Mouse (Mus musculus) forebrain, embryonic 16.5 days (tissue): ENCODE results near the gene Txnip. TPM values are rescaled to one million over a fixed set of nuclear protein-coding genes. Genes with fewer than 3 reads are reported as not detected.
"Not testable (repeated sequence)": the region's sequence is repeated elsewhere in the genome, so short reads cannot be mapped to it uniquely, and the experiment has no call there.

Experiments
- ATAC-seq: fragments of 200-750 bp; cut with Nextera tagmentation; 2 replicates; pipeline ENCODE4 v1.8.0; 2017; ENCODE audit warnings: mild to moderate bottlenecking, moderate library complexity
- H3K27ac ChIP-seq: fragments of 300-500 bp; sonication (generic); 2 replicates; pipeline ENCODE4 v1.5.1; 2014; ENCODE audit warnings: low read length, control low read depth
- H3K27me3 ChIP-seq: fragments of 300-500 bp; sonication (generic); replicated peaks from 2 replicates; pipeline ENCODE4 v1.6.1; 2014; ENCODE audit warnings: low read length; ENCODE audit not compliant: control insufficient read depth, insufficient read depth
- H3K36me3 ChIP-seq: fragments of 300-500 bp; sonication (generic); 2 replicates; pipeline ENCODE4 v1.6.1; 2014; ENCODE audit not compliant: control insufficient read depth, insufficient read depth
- H3K4me1 ChIP-seq: fragments of 300-500 bp; sonication (generic); replicated peaks from 2 replicates; pipeline ENCODE4 v1.6.1; 2014; ENCODE audit warnings: low read length; ENCODE audit not compliant: control insufficient read depth, insufficient read depth
- H3K4me2 ChIP-seq: fragments of 300-500 bp; sonication (generic); 2 replicates; pipeline ENCODE4 v1.6.1; 2014; ENCODE audit warnings: mild to moderate bottlenecking, low read length, control low read depth
- H3K4me3 ChIP-seq: fragments of 300-500 bp; sonication (generic); replicated peaks from 2 replicates; pipeline ENCODE4 v1.5.1; 2014; ENCODE audit warnings: mild to moderate bottlenecking, low read length, control low read depth
- H3K9ac ChIP-seq: fragments of 300-500 bp; sonication (generic); replicated peaks from 2 replicates; pipeline ENCODE4 v1.6.1; 2014; ENCODE audit warnings: low read depth, low read length, control low read depth
- H3K9me3 ChIP-seq: fragments of 300-500 bp; sonication (generic); 2 replicates; pipeline ENCODE4 v1.6.1; 2016; ENCODE audit warnings: low read length; ENCODE audit not compliant: control insufficient read depth
- WGBS: fragments of 180-500 bp; shearing (Covaris S2); extraction: QIAGEN DNeasy Blood & Tissue Kit; methylation state at CpG from one replicate; pipeline ENCODE4 v1.1.7; 2014; 5-methylcytosine and 5-hydroxymethylcytosine counted together
- polyA plus RNA-seq: library from polyadenylated mRNA; unstranded; fragments of >200 nt; fragmentation: Nextera tagmentation; extraction: Ambion mirVana; gene quantifications from 2 replicates; pipeline ENCODE4 v1.2.1, GENCODE M21; 2015

The Txnip gene
- 63.4 and 75.9 TPM in 2 replicates for polyA plus RNA-seq

- H3K4me3 ChIP-seq = peak within 1 kb of the TSS; percentile 85
- H3K9ac ChIP-seq = peak within 1 kb of the TSS; percentile 68
- under 1% methylated on average over 26 of the region's 26 CpGs for WGBS
- H3K4me2 ChIP-seq = peak within 1 kb of the TSS; percentile 77
- H3K9me3 ChIP-seq = no peaks in the 10 kb centered on the region
- H3K27ac ChIP-seq = peak within 1 kb of the TSS; percentile 81
- H3K4me1 ChIP-seq = peaks cover 48% of the 10 kb centered on the region
- no peaks in the 10 kb centered on the region for H3K27me3 ChIP-seq
- ATAC-seq = peak; percentile 99
- H3K36me3 ChIP-seq = peaks cover 12% of the 10 kb centered on the region
Observed at GRCm38 (mm10) chr3:96557694-96558093, at the start of gene Txnip. TSS of gene Txnip (plus strand) at chr3:96557957.

- not testable (repeated sequence) for H3K4me2 ChIP-seq, H3K9me3 ChIP-seq, H3K36me3 ChIP-seq, ATAC-seq, H3K4me1 ChIP-seq, H3K27ac ChIP-seq, H3K9ac ChIP-seq, H3K4me3 ChIP-seq, H3K27me3 ChIP-seq
- 88% methylated on average over 7 of the region's 9 CpGs for WGBS
Observed at GRCm38 (mm10) chr3:96507966-96508365, 49.8 kb upstream of the Txnip start.

GRCm38 (mm10) chr3:96520171-96520570 is 37.6 kb upstream of the Txnip start:
- ATAC-seq = no peak
- H3K9me3 ChIP-seq = no peaks in the 10 kb centered on the region
- H3K27ac ChIP-seq = no peak overlapping the region
- no peak overlapping the region for H3K4me3 ChIP-seq
- WGBS = 55% methylated on average over 5 of the region's 5 CpGs
- no peaks in the 10 kb centered on the region for H3K27me3 ChIP-seq
- H3K4me2 ChIP-seq = no peak overlapping the region
- no peaks in the 10 kb centered on the region for H3K4me1 ChIP-seq
- no peaks in the 10 kb centered on the region for H3K36me3 ChIP-seq
- H3K9ac ChIP-seq = no peak overlapping the region

GRCm38 (mm10) chr3:96522149-96522548 is 35.6 kb upstream of the Txnip start:
- H3K4me3 ChIP-seq = no peak overlapping the region
- H3K4me2 ChIP-seq = no peak overlapping the region
- peaks cover 5% of the 10 kb centered on the region for H3K4me1 ChIP-seq
- no peaks in the 10 kb centered on the region for H3K9me3 ChIP-seq
- H3K27ac ChIP-seq = no peak overlapping the region
- 63% methylated on average over 4 of the region's 4 CpGs for WGBS
- no peak for ATAC-seq
- H3K36me3 ChIP-seq = no peaks in the 10 kb centered on the region
- peaks cover 3% of the 10 kb centered on the region for H3K27me3 ChIP-seq
- no peak overlapping the region for H3K9ac ChIP-seq

GRCm38 (mm10) chr3:96524028-96524810 is 33.5 kb upstream of the Txnip start:
- 69% methylated on average over 12 of the region's 12 CpGs for WGBS
- H3K27me3 ChIP-seq = peaks cover 16% of the 10 kb centered on the region

GRCm38 (mm10) chr3:96524914-96525313 is 32.8 kb upstream of the Txnip start, which contains the start of gene Hfe2:
TSS of gene Hfe2 (plus strand) at chr3:96525172.
- 85% methylated on average over 4 of the region's 4 CpGs for WGBS
- Histone ChIP-seq H3K9me3 (no peaks in the 10 kb centered on the region), H3K27ac (no peak within 1 kb of the TSS), H3K4me1 (peaks cover 8% of the 10 kb centered on the region), H3K9ac (no peak within 1 kb of the TSS), H3K36me3 (no peaks in the 10 kb centered on the region), H3K4me3 (no peak within 1 kb of the TSS), H3K27me3 (peaks cover 16% of the 10 kb centered on the region), H3K4me2 (no peak within 1 kb of the TSS)
- no peak for ATAC-seq

More at GRCm38 (mm10) chr3:96524028-96524810, 33.5 kb upstream of the Txnip start:
- Histone ChIP-seq H3K36me3 (no peaks in the 10 kb centered on the region), H3K4me1 (peaks cover 8% of the 10 kb centered on the region), H3K9ac (no peak overlapping the region), H3K9me3 (no peaks in the 10 kb centered on the region), H3K4me2 (no peak overlapping the region), H3K4me3 (no peak overlapping the region), H3K27ac (no peak overlapping the region)
- no peak for ATAC-seq

- no peaks in the 10 kb centered on the region for H3K36me3 ChIP-seq
- WGBS = 65% methylated on average over 11 of the region's 11 CpGs
- no peak overlapping the region for H3K4me2 ChIP-seq
- H3K9me3 ChIP-seq = no peaks in the 10 kb centered on the region
- ATAC-seq = no peak
- peaks cover 16% of the 10 kb centered on the region for H3K27me3 ChIP-seq
- H3K9ac ChIP-seq = no peak overlapping the region
- H3K4me3 ChIP-seq = peak overlapping the region; percentile 47; the same call in 1 of the 2 replicates
- H3K27ac ChIP-seq = no peak overlapping the region
- H3K4me1 ChIP-seq = peaks cover 8% of the 10 kb centered on the region
Observed at GRCm38 (mm10) chr3:96526013-96526762, 31.6 kb upstream of the Txnip start.

GRCm38 (mm10) chr3:96526864-96527542 is 30.8 kb upstream of the Txnip start:
- H3K4me3 ChIP-seq = peak overlapping the region; percentile 47
- peak overlapping the region; percentile 52 for H3K9ac ChIP-seq
- peaks cover 16% of the 10 kb centered on the region for H3K27me3 ChIP-seq
- ATAC-seq = no peak
- H3K9me3 ChIP-seq = no peaks in the 10 kb centered on the region
- H3K27ac ChIP-seq = no peak overlapping the region
- H3K36me3 ChIP-seq = no peaks in the 10 kb centered on the region
- peaks cover 8% of the 10 kb centered on the region for H3K4me1 ChIP-seq
- H3K4me2 ChIP-seq = peak overlapping the region; percentile 81
- 4% methylated on average over 44 of the region's 44 CpGs for WGBS

- 53% methylated on average over 9 of the region's 9 CpGs for WGBS
- Histone ChIP-seq H3K4me1 (peaks cover 8% of the 10 kb centered on the region), H3K9me3 (no peaks in the 10 kb centered on the region), H3K27me3 (peaks cover 16% of the 10 kb centered on the region), H3K36me3 (no peaks in the 10 kb centered on the region), H3K4me2 (no peak overlapping the region), H3K27ac (no peak overlapping the region), H3K9ac (no peak overlapping the region), H3K4me3 (no peak overlapping the region)
- ATAC-seq = no peak
Observed at GRCm38 (mm10) chr3:96528506-96528905, 29.3 kb upstream of the Txnip start.
